Mouse (Mus musculus) erythroblast, embryonic 14.5 days (primary cell): ENCODE results near the gene Slc47a2.

ENCODE experiments used
- GATA1 ChIP-seq: IDR thresholded peaks from 2 replicates; pipeline ENCODE4 v1.6.1; 2012; ENCODE audit warnings: low read length, inconsistent platforms, mixed read lengths
- TAL1 ChIP-seq: IDR thresholded peaks from 3 replicates; pipeline ENCODE4 v1.6.1; 2012; ENCODE audit warnings: low read length, inconsistent platforms, mixed read lengths

DNA sequence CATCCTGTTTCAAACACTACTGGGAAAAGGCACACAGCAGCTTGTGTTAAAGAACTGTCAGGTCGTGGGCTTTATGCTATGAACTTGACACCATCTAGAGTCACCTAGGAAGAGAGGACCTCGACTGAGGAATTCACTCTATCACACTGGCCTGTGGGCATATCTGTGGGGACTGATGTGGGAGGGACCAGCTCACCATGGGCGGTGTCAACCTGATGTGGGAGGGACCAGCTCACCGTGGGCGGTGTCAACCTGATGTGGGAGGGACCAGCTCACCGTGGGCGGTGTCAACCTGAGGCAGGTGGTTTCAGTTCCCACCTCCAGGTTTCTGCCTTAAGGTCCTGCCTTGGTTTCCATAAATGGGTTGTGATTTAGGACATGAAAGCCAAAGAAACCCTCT, 34.9 kb downstream of the Slc47a2 start:
- TF ChIP-seq TAL1, result no peak
- no peak for TF ChIP-seq GATA1
